Mouse (Mus musculus): ENCODE data around the gene Sipa1l1.

The Sipa1l1 gene

DNA sequence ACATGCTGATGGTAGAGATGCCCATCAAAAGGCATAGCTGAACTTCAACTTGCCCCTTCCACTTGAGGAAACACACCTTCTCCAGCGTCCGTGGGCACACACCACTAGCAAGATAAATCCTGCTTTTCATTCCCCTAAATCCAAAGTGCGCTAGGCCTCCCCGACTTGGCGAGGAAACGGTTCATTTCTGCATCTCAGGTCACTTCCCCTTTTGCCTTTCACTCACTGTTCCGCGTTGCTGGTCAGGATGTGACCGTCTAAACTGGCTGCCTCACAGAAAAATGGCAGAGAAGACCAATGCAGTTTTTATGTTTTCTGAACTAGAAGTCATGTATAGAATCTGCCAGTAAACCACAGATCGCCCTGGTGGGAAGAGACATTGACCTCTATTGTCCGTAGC, 256.7 kb downstream of the Sipa1l1 start:
- DNase-seq (ENCODE audit: low read depth, low spot score): no peak

DNA sequence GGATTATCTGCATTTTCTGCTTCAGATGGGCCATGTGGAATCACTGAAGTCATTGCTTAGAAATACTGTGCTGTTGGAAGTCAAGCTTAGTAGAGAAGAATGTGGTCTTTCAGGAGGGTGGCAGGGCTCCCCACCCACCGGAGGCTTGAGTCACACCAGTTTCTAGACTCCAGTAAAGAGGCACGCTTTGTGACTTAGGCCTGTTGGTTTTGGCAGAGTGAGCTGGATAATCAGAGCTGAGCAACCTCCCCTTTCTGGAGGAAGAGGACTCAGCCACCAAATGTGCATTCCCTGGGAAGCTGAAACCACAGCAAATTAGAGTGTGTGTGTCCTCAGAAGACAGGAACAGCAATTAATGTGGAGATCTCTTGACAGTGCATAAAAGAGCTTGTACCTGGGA, 258.3 kb downstream of the Sipa1l1 start:
- DNase-seq (ENCODE audit: low read depth, low spot score): no peak

DNA sequence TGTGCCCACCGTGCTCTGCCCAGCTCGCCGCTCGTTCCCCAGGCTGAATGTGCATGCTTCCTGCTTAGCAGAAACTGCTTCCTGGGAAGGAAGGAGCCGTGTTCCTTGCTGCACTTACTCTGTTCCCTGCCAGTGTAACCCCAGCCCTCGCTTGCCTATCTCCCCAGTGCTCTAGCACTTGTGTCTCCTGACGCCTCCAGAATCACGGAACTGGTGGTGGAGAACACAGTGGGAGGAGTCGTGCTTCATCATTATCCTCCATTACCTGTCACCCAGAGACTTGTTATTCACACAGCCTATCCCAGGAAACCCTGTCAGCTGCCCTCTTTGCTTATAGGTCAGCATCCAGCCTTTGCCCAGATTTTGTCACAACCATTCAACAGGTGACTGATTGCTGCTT, 259.3 kb downstream of the Sipa1l1 start:
- DNase-seq (ENCODE audit: low read depth, low spot score): no peak

DNA sequence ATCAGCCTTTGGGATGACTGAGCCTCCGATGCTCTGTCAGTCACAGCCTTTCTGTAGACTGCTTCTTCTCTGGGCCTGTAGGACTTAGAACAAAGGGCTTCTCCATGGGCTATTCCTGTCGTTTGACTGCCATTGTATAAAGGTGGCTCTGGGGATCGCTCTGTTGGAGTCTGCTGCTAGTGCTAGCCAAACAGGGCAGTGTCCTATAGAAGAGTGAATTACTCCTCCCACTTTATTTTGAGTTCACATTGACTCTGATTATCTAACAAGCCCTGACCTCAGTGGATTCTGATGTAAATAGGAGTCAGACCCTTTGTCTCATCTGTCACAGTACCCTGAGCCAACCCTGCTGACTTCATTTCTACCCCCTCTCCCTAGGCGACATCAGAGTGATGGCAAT, 264.2 kb downstream of the Sipa1l1 start:
- DNase-seq (ENCODE audit: low read depth, low spot score): no peak

DNA sequence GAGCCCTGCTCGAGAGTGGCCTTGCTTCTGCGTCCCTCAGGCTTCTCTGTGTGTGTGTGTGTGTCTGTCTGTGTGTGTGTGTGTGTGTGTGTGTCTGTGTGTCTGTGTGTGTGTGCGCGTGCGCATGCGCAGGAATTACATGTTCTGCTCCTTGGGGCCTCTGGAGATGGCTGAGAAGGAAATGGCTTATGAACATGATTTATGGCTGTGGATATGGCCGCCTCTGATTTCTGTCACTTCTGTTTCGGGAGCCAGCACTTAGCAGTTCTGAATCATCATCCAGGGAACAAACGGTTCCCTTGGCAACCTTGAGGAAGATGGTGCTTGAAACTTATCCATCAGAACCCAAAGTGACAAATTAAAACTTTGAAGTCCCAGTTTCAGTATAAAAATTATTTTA, 265.5 kb downstream of the Sipa1l1 start:
- no peak for DNase-seq (ENCODE audit: low read depth, low spot score)

DNA sequence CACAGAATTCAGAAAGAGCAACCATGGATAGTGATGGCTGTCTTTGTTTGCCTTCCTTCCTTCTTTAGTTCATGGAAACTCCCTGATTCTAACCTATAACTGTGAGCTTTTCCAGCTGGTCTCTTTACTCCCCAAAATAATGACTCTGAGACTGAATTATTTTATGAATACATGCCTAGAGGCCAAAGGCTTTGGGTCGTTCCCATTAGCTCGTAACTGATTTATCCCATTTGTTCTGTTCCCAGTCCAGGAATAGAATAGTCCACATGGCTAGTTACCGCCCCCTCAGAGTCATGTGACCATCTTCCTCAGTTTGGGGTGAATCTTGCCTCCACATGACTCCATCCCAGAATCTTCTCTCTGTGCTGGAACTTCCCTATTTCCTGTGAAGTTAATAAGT, 272.4 kb downstream of the Sipa1l1 start:
- no peak for DNase-seq (ENCODE audit: low read depth, low spot score)

DNA sequence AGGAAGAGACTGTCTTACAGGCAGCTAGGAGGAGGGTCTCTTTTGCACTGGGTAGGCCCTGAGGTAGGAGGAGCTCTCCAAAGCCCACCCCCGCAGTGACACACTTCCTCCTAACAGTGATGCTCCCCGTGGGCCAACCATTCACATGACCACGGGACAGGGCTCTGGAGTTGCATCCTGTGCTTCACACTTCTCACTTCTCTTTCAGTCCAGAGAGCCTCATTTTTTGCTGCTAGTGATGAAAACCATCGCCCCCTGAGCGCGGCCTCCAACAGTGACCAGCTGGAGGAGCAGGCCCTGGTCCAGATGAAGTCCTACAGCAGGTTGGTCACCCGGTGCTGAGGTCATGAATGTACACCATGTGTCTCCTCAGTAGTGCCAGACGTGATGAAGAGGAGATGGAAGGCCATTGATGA, 277.5 kb downstream of the Sipa1l1 start:
- no peak for DNase-seq (ENCODE audit: low read depth, low spot score)

DNA sequence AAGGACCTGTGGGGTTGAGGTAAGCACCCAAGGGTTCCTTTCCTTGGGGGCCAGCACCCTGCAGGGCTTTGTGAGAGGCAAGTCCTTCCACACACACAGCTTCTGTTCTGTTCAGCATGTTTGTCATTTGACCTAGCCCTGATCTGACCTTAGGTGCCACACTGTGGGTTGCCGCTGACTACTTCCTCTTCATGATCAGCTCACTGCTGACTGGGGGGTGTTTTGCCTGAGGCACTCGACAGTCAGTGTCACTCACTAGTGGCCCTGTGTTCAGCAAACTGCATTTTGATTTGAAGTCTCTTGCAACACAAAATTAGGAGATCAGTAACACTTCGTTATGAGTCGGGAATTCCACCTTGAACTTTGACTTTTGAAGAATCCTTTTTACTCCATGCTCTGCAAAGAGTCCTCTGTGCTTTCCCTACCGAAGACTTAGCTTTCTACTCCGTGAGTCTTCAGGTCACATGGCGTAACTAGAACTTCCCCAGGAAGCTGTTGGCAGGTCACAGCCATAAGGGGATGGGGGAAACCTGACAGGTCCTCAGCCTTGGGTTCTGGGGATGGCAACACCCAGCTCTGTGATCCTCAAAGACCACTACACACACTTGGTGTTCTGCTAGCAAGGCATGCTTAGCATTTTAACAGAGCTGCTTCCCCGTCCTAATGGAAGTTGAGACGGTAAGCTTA, 279.2 kb downstream of the Sipa1l1 start:
- no peak for DNase-seq (ENCODE audit: low read depth, low spot score)

DNA sequence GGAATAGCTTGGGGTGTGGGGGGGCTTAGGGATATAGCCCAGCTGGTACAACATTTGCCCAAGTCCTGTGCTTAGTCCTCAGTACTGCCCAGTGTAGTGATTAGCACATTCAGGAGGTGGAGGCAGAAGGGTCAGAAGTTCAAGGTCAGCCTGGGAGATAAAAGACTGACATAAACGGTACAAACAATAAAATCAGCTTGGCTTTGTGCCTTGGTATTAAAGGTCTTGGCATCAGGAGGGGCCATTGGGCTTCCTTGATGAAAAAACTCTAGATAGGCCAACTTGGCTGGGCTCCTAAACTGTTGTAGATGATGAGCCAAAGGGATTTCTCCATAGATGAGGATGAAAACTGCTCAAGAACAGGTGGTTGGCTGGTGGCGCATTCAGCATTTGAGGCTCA, 283.3 kb downstream of the Sipa1l1 start:
- no peak for DNase-seq (ENCODE audit: low read depth, low spot score)

DNA sequence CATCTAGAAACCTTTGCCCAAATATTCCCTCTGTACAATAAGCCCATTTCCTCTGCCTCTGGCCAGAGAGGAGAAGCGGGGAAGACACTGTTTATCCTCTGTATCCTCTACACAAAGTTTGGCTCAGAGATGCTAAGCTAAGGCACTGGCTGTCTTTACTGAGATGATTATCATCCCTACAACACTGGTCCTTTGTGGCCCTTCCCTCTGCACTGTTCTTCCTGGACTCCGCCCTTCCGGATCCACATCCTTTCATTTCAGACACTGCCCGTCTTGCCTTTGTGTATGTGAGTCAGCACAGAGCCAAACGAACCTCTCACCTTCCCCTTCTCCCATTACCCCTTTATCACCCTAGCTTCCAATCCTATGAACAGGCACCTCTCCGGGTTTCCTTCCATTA, 285.3 kb downstream of the Sipa1l1 start:
- DNase-seq (ENCODE audit: low read depth, low spot score): no peak

DNA sequence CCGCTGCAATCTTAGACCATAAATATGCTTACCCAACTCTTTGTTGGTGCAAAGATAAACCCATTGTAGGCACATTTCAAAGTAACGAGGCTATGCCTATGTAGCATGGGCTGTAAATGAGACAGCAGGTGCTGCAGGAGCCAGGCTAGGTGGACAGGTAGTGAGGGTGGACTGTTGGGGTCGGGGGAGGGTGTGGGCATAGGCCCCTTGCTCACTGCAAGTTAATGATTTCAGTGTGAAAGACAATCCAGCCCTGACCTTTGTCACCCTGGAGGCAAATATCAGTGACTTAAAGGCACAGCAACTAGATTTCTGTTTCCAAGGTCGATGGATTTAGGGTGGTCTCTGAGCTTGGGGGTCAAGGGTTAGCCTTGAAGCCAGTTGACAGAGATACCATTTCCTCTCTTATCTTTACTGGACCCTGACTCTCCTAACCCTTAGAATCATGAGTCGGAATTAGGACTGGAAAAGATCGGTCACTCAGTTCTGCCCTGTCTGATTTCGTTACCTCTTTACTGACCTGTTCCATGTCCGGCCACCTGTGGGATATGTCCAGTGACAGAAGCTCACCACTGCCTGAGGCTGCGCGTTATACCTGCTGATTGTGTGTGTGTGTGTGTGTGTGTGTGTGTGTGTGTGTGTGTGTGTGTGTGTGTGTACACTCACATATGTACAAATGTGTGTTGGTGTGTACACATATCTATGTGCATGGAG, 286.7 kb downstream of the Sipa1l1 start:
- DNase-seq (ENCODE audit: low read depth, low spot score): no peak

DNA sequence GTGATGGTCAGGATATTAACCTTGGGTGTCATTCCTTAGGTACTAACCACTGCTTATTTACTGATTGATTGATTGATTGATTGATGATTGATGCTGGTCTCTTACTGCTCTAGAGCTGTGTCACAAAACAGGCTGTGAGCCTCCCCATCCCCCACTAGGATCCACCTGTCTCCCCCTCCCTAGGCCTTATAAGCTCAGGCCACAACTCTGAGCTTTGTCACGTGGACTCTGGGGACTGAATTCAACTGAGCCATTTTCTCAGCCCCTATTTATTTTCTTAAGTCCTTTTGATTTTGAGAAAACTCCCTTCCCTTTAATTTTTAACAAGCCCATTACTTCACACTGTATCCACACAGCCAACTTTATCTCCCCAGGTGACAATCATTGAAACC, 287.3 kb downstream of the Sipa1l1 start:
- no peak for DNase-seq (ENCODE audit: low read depth, low spot score)

DNA sequence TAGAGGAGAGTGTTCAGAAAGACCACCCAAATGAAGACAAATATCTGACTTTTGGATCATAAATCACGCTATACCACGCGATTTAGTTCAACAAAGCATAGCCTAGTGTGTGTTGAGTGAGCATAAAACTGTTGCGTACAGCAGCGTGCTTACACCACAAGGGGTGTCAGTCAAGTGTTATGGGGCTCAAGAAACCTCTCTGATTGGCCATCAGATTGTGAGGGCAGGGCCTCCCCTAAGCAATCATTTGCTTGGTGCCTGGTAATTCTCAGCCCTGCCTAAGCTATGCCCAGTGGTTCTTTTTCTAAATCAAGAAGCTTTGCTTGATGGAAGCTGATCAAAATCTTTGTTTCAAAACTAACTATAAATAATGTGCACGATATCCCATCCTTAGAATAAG, 288.5 kb downstream of the Sipa1l1 start:
- no peak for DNase-seq (ENCODE audit: low read depth, low spot score)

DNA sequence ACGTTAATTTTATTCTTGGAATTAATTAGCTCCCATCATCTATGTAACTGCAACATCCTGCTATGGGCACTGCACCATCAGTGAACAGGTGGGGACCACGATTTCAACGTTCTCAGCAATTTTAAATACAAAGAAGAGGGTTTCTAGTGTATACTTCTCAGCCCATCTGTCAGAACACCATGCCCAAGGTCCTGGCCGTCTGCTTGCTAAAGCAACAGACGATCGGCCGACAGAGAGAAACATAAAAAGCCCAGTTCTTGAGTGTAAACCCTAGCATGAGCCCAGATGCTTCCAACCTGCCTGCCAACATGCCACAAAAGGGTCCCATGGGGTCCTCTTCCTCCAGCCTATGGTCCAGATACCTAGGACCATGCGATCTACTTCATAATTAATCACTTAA, 288.9 kb downstream of the Sipa1l1 start:
- no peak for DNase-seq (ENCODE audit: low read depth, low spot score)

DNA sequence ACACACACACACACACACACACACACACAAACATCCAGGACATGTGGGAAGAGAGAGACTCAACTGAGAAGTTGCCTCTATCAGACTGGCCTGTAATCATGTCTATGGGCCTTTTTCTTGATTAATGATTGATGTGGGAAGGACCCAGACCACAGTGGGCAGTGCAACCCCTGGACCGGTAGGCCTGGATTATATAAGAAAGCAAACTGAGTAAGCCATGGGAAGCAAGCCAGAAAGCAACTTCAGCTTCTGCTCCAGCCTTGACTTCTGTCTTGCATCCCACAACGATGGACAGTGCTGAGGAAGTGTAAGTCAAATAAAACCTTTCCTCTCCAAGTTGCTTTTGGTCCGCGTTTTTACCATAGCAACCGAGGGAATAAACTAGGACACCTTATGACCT, 298.1 kb downstream of the Sipa1l1 start:
- no peak for DNase-seq (ENCODE audit: low read depth, low spot score)

DNA sequence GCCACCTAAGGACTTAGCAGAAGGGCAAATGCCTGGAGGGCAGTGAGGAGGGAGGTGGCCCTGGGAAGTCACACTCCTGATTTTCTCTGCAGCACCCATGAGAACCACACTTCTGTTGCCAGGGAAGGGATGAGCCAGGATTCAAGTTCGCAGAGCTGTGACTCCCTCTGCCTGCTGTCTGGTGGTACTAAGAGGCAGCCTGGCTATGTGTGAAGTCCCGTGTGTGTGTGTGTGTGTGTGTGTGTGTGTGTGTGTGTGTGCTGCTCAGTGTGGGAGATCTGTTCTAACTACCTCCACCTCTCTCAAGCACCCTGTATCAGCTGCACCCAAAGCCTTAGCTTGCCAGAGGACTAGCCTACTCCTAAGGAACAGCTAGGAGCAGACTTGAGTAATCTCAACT, 298.5 kb downstream of the Sipa1l1 start:
- DNase-seq (ENCODE audit: low read depth, low spot score): no peak

DNA sequence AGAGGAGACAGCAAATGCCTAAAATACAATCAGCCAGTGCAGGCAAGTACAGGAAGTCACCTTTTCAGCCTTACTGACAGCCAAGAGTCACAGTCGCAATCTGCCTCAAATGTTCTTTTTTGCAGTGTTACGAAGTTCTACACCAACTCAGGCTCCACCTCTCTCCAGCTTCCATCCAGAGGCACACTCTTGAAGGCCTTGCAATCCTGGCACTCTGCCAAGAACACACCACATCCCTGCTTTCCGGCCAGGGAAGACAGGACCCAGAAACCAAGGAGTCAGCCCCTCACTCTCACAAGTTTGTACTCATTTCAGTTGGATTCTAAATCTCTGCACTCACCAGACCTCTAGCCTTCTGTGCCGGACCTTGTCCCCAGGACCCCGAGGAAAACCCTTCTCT, 299.3 kb downstream of the Sipa1l1 start:
- DNase-seq (ENCODE audit: low read depth, low spot score): no peak

DNA sequence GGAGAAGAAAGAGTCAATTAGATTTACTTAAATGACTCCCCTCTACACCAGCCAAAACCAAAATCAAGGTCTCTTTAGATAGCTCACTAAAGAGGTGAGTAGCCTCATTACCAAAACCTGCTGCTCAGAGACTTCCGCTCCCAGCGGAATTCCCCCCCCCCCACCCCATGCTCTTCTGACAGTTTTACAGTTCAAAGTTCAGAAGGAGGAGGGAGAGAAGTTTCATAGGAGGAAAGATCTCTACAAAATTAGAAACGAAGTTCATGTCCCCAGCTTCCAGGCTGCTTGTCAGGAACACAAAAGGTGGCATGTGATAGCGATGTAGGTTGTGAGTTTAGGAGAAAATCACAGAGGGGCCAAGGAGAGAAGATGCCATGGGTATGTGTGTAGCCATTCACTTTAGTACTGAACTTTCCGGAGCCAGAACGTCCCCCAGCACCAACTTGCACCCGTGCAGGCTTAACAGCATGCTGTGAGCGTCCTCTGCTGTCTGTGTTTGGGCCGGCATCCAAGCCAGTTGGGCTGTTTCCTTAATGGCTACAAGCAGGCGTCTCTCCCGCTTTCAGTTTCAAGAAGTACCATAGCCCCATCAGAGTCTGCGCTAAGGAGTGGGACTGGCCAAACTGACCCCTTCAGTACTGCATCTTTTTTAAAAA, 300.7 kb downstream of the Sipa1l1 start:
- peak; percentile 20 for DNase-seq (ENCODE audit: low read depth, low spot score)

DNA sequence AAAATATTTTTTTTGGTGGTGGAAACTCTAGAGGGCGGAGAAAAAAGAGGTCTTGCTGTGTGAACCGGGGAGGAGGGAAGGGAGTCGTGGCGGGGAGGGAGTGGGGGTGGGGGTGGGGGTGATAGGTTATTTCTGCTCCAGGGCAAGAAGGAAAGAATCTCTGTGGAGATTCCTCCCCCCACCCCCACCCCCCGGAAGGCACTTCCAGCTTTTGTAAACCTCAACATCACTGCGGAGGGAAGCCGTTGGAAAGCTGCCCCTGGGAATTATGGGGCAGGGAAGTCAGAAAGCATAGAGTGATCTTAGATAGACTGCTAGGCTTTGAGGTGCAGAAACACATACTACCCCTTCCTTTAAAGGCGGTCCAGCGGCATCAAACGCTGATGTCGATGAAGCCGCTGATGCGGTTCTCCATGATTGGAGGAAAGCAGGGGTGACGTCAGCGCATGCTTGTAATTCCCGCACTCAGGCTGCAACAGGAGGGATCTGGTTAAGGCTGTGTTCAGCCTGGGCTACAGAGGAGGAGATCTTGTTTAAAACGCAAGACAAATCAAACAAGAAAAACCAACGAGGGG, 301.3 kb downstream of the Sipa1l1 start:
- peak; percentile 30 for DNase-seq (ENCODE audit: low read depth, low spot score)

DNA sequence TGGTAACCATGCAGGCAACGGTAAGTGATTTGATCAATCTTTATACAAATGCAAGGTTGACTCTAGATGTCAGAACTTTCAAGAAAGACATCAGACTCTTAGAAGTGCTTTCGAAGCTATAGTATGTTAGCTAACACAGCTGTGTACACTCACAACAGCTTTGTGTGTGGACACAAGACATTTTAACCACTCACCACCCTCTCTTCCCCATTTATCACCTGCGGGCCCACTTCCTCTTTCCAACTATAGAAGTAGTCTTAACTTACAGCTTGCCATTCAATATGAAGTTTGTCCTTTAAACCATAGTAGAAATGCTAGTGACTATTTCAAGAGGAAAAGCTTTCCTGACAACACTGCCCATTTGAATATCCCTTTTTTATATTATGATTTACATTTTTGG, 303.7 kb downstream of the Sipa1l1 start:
- DNase-seq (ENCODE audit: low read depth, low spot score): no peak

DNA sequence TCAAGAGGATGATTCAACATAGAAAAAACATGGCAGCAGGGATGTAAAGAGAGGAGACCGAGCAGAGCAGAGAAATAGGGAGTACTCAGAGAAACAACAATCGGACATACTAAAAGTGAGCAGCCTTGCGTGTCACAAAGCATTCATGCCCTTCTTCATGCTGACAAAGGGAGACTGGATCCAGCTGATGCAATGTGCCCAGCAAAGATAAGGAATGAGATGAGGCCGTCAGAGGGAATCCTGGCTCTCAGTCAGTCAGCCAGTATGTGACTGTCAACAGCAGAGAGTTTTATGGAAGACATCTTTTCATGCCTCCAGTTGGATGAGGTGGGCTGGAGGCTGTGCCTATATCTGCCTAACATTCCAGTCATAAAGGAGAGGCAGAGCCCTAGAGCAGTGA, 304.1 kb downstream of the Sipa1l1 start:
- no peak for DNase-seq (ENCODE audit: low read depth, low spot score)

DNA sequence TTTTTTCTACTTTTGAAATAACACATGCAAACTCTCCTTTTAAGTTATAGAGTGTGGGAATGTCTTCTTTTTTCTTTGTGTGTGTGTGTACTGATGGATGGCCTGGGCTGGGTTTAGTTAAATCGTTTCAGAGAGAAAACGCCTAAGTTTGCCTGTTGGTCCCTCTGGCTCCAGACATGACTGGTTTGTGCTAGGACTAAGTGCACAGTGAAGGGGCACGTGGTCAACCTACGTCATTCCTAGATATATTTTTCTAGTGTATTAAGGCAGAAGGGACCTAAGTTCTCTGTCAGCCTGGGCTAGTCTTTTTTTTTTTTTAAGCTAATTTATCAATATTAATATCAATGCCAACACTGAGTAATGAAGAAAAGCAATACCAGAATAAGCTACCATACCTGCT, 305.3 kb downstream of the Sipa1l1 start:
- DNase-seq (ENCODE audit: low read depth, low spot score): no peak

DNA sequence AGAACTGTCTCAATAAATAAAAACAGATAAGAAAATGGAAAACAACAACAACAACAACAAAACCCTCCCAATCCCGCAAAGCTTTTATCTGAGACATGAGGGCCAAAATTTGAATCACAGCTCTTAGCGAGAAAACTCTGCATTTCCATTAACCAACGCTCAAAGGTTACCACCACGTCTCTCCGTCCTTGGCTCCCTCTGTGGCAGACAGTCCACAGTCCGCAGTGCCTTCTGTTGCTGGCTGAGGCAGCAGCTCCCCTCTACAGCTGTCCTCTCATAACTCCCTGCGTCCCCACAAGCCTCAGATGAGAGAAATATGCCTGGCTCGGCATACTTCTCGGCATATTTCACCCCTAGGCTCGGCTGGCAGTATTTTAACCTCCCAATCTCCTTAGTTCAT, 306.9 kb downstream of the Sipa1l1 start:
- DNase-seq (ENCODE audit: low read depth, low spot score): no peak
